Mouse (Mus musculus): ENCODE measurements at regions not wholly inside any gene's neighbourhood (a gene's known extent, or its start where the extent isn't known, plus 50 kb on each side); places are given as distances from the start of the nearest gene placed in this dataset.

DNA sequence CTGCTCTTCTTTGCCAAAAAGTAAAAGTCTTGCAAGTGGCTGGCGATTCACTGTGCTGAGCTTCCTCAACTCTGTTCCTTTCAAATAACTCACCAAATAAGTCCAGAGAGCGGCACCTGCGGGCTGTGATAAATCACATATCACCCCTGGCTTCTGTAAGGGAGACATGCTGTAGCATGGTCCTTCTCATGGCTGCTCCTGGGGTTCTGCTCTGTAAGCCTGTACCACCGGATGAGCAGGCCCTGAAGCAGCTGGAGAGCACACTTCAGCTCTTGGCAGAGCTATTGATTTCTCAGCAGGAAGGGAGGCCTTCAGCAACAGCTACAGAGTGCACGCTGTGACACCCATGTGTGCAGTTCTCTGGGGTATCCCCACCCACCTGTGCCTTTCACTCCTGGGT lies 101.5 kb upstream of the Ufm1 start:
- no peak for TF ChIP-seq CTCF (IDR thresholded peaks at IDR 0.05; ENCODE audit: borderline replicate concordance, extremely low read depth, insufficient read depth, insufficient read length)
- no peak for TF ChIP-seq POLR2A (IDR thresholded peaks at IDR 0.05; ENCODE audit: borderline replicate concordance, extremely low read depth, insufficient read depth, insufficient read length, poor library complexity, severe bottlenecking)

Data from brain, embryonic 14.5 days (tissue).